Mouse (Mus musculus): Measurements from ENCODE around the gene Parp16. TPM values are rescaled to one million over a fixed set of nuclear protein-coding genes. Genes with fewer than 3 reads are reported as not detected.

Parp16 gene
- polyA plus RNA-seq, 1 experiment: 5.7 TPM

DNA sequence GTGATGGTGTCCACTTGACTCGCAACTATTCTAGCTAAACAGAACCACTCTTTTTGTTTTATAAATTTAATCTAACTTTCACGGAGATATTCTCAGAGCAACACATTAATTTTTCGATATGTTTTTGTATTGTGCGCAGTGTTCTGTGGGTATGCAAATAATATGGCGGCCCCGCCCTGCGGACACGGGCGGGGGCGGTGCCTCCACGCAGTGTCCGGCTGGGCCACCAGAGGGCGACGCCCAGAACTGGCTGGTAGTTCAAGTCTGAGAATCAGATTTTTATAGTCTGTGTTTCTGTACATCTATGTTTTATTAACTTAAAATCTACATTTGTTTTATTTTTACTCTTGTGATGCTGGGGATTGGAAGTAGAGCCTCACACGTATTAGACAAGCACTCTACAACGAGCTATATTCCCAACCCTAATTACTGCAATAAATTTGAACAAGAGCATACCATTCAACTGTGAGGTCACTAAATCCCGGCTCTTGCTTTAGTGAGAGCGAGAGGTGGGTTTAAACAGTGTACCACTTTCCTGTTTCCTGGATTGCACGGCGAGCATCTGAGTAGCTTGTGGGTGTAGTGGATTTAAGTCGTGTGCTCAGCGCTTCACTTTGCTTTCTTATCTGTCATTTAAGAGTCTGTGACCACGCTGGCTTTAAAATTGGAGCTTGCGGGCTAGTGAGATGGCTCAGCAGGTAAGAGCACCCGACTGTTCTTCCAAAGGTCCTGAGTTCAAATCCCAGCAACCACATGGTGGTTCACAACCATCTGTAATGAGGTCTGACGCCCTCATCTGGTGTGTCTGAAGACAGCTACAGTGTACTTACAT is 1.8 kb downstream of the Parp16 start:
- Histone ChIP-seq H3K4me1 (ENCODE audit: control insufficient read depth, insufficient read depth, low read length) (peaks cover 11% of the 10 kb centered on the region; the same call in 1 of the 2 replicates), H3K27me3 (ENCODE audit: control insufficient read depth, insufficient read depth, low read length) (no peaks in the 10 kb centered on the region), H3K27ac (ENCODE audit: insufficient read depth, low read length) (no peak overlapping the region; the same call in 1 of the 2 replicates), H3K4me3 (replicated peaks; ENCODE audit: insufficient read depth, low read depth, low read length) (peak overlapping the region; percentile 19)
- peak; percentile 93 to 95 for DNase-seq
- WGBS: 18% methylated on average over 26 of the region's 26 CpGs
- TF ChIP-seq POLR2A (IDR thresholded peaks at IDR 0.05; ENCODE audit: borderline replicate concordance, insufficient read depth, low read length) (no peak), CTCF (IDR thresholded peaks at IDR 0.05; ENCODE audit: borderline replicate concordance, insufficient read depth, low read depth, low read length) (peak; percentile 78)

DNA sequence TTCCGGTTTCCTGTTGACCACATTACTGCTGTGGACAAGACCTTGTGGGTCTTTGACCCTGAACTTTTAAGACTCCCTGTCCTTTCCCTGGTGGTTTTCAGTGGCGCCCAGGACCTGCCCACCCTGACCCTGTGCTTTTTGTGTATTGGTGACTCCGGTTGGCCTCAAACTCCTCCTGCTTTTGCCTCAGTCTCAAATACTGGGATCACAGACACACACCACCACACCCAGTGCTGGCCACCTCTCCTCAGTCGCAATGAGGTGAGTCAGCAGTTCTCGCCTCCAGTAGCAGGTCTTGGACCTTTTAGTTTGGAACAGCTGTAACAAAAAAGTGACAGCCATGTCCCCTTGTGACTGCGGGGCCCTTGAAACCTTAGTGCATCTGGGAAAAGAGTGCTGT is 2.7 kb downstream of the Parp16 start:
- Histone ChIP-seq H3K27ac (ENCODE audit: insufficient read depth, low read length) (no peak overlapping the region), H3K4me1 (ENCODE audit: control insufficient read depth, insufficient read depth, low read length) (peaks cover 11% of the 10 kb centered on the region; the same call in 1 of the 2 replicates), H3K4me3 (replicated peaks; ENCODE audit: insufficient read depth, low read depth, low read length) (no peak overlapping the region), H3K27me3 (ENCODE audit: control insufficient read depth, insufficient read depth, low read length) (no peaks in the 10 kb centered on the region)
- no peak for TF ChIP-seq POLR2A (IDR thresholded peaks at IDR 0.05; ENCODE audit: borderline replicate concordance, insufficient read depth, low read length)
- no peak for TF ChIP-seq CTCF (IDR thresholded peaks at IDR 0.05; ENCODE audit: borderline replicate concordance, insufficient read depth, low read depth, low read length)
- WGBS: 92% methylated on average over 6 of the region's 6 CpGs
- DNase-seq: no peak

DNA sequence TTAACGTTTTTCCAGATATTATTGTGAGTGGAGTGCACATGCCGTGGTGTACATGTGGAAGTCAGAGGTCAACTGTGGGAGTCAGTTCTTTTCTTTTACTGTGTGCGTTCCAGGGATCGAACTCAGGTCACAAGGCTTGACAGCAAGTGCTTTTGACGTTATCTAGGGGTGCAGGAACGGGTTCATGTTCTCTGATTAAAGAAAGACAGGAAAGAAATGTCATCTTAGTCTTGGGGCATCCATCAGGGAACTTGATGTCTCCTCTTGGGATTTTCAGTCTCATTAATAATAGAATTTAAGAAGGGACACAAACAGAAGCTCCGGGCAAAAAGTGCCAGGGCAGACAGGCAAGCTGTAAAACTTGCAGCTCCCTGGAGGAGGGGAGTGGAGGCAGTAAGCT is 4.6 kb downstream of the Parp16 start:
- Histone ChIP-seq H3K27ac (ENCODE audit: insufficient read depth, low read length) (no peak overlapping the region), H3K4me3 (replicated peaks; ENCODE audit: insufficient read depth, low read depth, low read length) (no peak overlapping the region), H3K4me1 (ENCODE audit: control insufficient read depth, insufficient read depth, low read length) (peaks cover 11% of the 10 kb centered on the region; the same call in 1 of the 2 replicates), H3K27me3 (ENCODE audit: control insufficient read depth, insufficient read depth, low read length) (no peaks in the 10 kb centered on the region)
- 67% methylated on average over 7 of the region's 7 CpGs for WGBS
- no peak for TF ChIP-seq CTCF (IDR thresholded peaks at IDR 0.05; ENCODE audit: borderline replicate concordance, insufficient read depth, low read depth, low read length)
- TF ChIP-seq POLR2A (IDR thresholded peaks at IDR 0.05; ENCODE audit: borderline replicate concordance, insufficient read depth, low read length): no peak
- DNase-seq: no peak

DNA sequence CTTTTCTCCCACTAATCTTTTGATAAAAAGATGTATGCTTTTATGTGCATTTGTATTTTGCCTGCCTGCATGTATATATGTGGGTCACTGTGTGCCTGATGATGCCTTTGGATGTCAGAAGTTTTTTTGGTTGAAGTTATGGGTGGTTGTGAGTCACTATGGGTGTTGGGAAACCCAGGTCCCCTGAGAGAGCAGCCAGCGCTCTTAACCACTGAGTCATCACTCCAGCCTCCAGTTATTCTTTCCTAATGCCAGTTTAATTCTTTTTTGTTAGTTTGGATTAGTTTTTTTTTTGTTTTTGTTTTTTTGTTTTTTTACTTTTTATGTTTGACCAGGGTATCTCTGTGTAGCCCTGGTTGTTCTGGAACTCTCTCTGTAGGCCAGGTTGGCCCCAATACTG is 5.5 kb downstream of the Parp16 start:
- no peak for DNase-seq
- Histone ChIP-seq H3K27ac (ENCODE audit: insufficient read depth, low read length) (no peak overlapping the region), H3K27me3 (ENCODE audit: control insufficient read depth, insufficient read depth, low read length) (no peaks in the 10 kb centered on the region), H3K4me3 (replicated peaks; ENCODE audit: insufficient read depth, low read depth, low read length) (no peak overlapping the region), H3K4me1 (ENCODE audit: control insufficient read depth, insufficient read depth, low read length) (peaks cover 6% of the 10 kb centered on the region; the same call in 1 of the 2 replicates)
- WGBS: 78% methylated on average over 1 of the region's 1 CpGs
- TF ChIP-seq CTCF (IDR thresholded peaks at IDR 0.05; ENCODE audit: borderline replicate concordance, insufficient read depth, low read depth, low read length) (no peak), POLR2A (IDR thresholded peaks at IDR 0.05; ENCODE audit: borderline replicate concordance, insufficient read depth, low read length) (no peak)

DNA sequence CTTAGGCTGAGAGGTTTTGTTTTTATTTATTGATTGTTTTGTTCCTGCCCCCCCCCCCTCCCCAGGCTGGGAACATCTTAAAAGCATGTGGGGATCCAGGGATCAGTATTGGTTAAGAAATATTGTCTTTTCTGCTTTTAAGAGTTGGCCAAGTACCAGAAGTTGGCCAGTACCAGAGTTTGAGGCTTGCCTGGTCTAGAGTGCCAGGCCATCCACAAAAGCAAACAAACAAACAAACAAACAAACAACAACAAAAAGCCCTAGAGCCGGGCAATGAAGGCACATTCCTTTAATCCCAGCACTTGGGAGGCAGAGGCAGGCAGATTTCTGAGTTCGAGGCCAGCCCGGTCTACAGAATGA is 5.8 kb downstream of the Parp16 start:
- Histone ChIP-seq H3K4me1 (ENCODE audit: control insufficient read depth, insufficient read depth, low read length) (peaks cover 3% of the 10 kb centered on the region; the same call in 1 of the 2 replicates), H3K27ac (ENCODE audit: insufficient read depth, low read length) (no peak overlapping the region), H3K27me3 (ENCODE audit: control insufficient read depth, insufficient read depth, low read length) (no peaks in the 10 kb centered on the region), H3K4me3 (replicated peaks; ENCODE audit: insufficient read depth, low read depth, low read length) (no peak overlapping the region)
- TF ChIP-seq POLR2A (IDR thresholded peaks at IDR 0.05; ENCODE audit: borderline replicate concordance, insufficient read depth, low read length) (no peak), CTCF (IDR thresholded peaks at IDR 0.05; ENCODE audit: borderline replicate concordance, insufficient read depth, low read depth, low read length) (no peak)
- DNase-seq: no peak
- 58% methylated on average over 3 of the region's 3 CpGs for WGBS

DNA sequence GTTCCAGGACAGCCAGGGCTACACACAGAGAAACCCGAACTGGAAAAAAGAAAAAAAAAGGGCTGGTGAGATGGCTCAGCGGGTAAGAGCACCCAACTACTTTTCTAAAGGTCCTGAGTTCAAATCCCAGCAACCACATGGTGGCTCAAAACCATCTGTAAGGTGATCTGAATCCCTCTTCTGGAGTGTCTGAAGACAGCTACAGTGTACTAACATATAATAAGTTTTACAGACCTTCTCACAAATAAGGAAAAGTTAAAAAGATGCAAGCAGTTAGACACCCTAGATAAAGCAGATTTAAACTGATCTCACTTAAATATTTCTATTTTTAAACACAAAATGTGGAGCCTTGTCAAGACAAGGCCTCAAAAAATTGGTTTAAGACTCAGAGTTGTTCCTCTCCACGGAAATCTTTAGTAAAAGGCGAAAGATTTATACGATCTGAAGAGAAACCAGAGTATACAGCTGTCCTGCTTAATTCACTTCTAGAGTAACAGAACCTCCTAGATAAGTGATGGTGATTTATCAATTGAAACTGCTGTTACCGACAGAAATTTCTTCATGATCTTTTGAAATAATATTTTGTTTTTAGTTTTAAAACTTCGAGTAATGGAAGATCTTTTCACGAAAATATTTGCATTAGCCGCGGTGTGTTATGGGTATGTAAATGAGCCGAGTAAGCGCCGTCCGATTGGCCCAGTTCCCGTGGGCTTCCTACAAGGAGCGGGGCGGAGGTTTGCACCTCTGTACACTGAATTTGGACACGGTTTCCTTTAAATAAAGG is 6.4 kb downstream of the Parp16 start:
- H3K27ac ChIP-seq (ENCODE audit: insufficient read depth, low read length): peak overlapping the region; percentile 93
- TF ChIP-seq CTCF (IDR thresholded peaks at IDR 0.05; ENCODE audit: borderline replicate concordance, insufficient read depth, low read depth, low read length) (no peak), POLR2A (IDR thresholded peaks at IDR 0.05; ENCODE audit: borderline replicate concordance, insufficient read depth, low read length) (peak; percentile 51; the same call in 1 of the 2 replicates)
- peak overlapping the region; percentile 56 for H3K4me3 ChIP-seq (replicated peaks; ENCODE audit: insufficient read depth, low read depth, low read length)
- whole genome bisulfite sequencing: 4% methylated on average over 18 of the region's 18 CpGs
- no peaks in the 10 kb centered on the region for H3K27me3 ChIP-seq (ENCODE audit: control insufficient read depth, insufficient read depth, low read length)
- DNase-seq: peak; percentile 83 to 85
- no peaks in the 10 kb centered on the region for H3K4me1 ChIP-seq (ENCODE audit: control insufficient read depth, insufficient read depth, low read length)

DNA sequence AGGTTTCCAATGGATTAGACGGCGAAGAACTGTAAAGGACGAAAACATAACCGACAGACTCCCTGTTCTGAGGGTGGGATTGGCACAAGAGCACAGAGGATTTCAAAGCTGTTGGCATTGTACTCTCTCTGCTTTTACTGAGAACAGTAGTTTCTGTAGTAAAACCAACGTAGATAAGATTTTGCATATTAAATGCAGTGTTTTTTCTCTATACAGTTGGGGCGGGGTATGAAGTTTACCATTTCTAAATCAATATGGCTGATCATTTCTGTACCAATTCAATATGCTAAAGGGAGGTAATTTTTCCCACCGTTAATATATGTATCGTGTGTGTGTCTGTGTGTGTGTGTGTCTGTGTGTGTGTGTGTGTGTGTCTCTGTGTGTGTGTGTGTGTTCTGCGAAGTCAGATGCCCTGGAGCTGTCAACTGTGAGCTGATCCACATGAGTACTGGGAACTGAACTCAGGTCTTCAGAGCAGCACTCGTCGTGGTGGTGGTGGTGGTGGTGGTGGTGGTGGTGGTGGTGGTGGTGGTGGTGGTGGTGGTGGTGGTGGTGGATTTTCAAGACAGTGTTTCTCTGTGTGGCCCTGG is 7.1 kb downstream of the Parp16 start:
- Histone ChIP-seq H3K4me1 (ENCODE audit: control insufficient read depth, insufficient read depth, low read length) (no peaks in the 10 kb centered on the region), H3K27me3 (ENCODE audit: control insufficient read depth, insufficient read depth, low read length) (no peaks in the 10 kb centered on the region), H3K4me3 (replicated peaks; ENCODE audit: insufficient read depth, low read depth, low read length) (peak overlapping the region; percentile 56), H3K27ac (ENCODE audit: insufficient read depth, low read length) (peak overlapping the region; percentile 93)
- no peak for TF ChIP-seq CTCF (IDR thresholded peaks at IDR 0.05; ENCODE audit: borderline replicate concordance, insufficient read depth, low read depth, low read length)
- no peak for TF ChIP-seq POLR2A (IDR thresholded peaks at IDR 0.05; ENCODE audit: borderline replicate concordance, insufficient read depth, low read length)
- WGBS: 23% methylated on average over 11 of the region's 11 CpGs
- DNase-seq: no peak

All from cerebellum, adult 2 months (tissue).